Mouse (Mus musculus) stomach, postnatal 0 days (tissue): Measurements from ENCODE around the gene Eya4.

Source experiments
- CTCF ChIP-seq: IDR thresholded peaks from 2 replicates; pipeline ENCODE4 v1.5.1; 2016; ENCODE audit warnings: antibody characterized with exemption, low read depth, mild to moderate bottlenecking, moderate library complexity
- EP300 ChIP-seq: optimal IDR thresholded peaks from 2 replicates; pipeline ENCODE3; 2016; ENCODE audit warnings: antibody characterized with exemption

DNA sequence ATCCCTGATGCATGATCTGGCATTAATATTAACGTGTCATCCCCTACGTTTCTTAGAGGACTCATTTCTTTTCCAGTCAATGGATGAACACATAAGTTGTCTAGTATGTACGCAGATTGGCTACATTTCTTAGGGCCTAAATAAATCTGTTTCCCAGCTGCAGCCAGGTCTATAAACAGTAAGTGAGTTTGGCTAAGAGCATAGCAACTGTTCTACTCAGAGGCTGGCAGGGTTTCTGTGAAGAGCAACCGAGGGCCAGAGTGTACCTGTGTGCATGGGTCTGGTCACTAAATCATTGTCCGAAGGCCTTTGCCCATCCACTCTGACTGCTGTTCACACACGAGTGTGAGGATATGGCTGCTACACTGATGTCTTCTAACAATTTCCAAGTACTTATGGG lies 13.3 kb upstream of the Eya4 start:
- TF ChIP-seq CTCF (no peak), EP300 (no peak)
